Mouse (Mus musculus): Measurements from ENCODE around the gene Oxct1. TPM values are rescaled to one million over a fixed set of nuclear protein-coding genes. Genes with fewer than 3 reads are reported as not detected.

The Oxct1 gene
- total and polyA plus RNA-seq, 3 experiments, result 304 to 1,524 (median 1,394) TPM

DNA sequence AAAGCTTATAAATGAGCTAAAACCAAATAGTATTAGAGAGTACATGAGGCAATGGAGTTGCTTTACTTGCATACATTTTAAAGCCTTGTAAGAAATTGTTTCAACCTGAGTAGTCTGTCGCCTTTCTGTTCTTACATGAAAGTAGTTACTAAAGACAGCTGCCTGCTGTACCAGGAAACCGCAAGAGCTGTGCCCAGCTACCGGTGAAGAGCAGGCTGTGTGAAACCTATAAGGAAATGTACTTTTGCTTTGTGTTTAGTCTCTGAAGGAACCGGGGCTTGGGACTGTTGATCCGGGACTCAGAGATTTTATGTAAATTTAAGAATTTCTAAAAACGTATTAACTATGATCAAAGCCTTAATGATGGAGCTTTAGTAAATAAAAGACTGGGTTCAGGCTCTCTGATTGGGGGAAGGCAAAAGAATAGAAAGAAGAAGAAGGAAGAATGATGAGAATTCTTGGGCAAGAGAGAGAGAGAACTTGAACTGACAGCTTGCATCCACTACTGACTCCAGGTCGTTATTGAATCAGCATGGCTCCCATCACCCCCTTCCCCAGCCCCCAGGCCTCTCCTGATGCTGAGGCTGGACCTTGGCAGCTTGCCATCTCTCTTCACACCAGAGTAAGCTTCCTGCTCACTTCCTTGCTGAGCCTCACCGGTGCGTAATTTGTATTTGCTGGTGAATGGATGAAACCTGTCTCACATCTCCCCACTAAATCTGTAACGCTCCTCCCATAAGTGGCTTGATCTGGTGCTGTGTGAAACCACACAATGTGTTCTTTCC is 59.6 kb downstream of the Oxct1 start:
- DNase-seq, result no peak
- 73% methylated on average over 10 of the region's 10 CpGs for WGBS
- no peak overlapping the region for H3K27ac ChIP-seq
- H3K4me1 ChIP-seq (ENCODE audit: control insufficient read depth, insufficient read depth, low read length), result peaks cover 1% of the 10 kb centered on the region; the same call in 1 of the 2 replicates
- TF ChIP-seq POLR2A (IDR thresholded peaks at IDR 0.05; ENCODE audit: insufficient read depth, low read depth, low read length), result no peak
- H3K4me3 ChIP-seq, result no peak overlapping the region
- no peak overlapping the region for H3K9ac ChIP-seq (ENCODE audit: low read depth, low read length)
- intact Hi-C loops (cut with DNase I), result no loop called here
- no peaks in the 10 kb centered on the region for H3K79me2 ChIP-seq (replicated peaks; ENCODE audit: control insufficient read depth, insufficient read depth, low read length)
- no peaks in the 10 kb centered on the region for H3K36me3 ChIP-seq (ENCODE audit: control insufficient read depth, insufficient read depth, low read length)
- no peaks in the 10 kb centered on the region for H3K27me3 ChIP-seq (ENCODE audit: control insufficient read depth, insufficient read depth, low read length)

DNA sequence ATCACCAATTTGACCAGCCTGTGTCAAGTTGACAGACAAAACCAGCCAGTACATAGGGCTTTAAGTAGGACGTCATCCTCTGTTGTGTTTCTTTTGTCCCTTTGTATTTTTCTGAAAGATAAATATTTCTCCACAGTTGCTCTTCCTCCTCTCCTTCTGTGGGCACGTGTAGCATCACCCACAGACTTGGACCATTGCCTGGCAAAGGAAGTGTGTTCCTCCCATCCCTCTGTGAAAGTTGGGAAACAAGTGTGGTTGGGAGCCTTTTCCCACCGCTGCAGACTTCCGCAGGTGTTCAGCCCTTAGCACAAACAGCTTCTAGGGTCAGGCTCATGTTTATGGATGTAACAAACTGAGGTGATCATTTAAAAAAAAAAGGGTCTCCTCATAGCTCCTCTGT is 61.3 kb downstream of the Oxct1 start:
- intact Hi-C loops (cut with DNase I), result no loop called here
- Histone ChIP-seq H3K4me3 (no peak overlapping the region), H3K9ac (ENCODE audit: low read depth, low read length) (no peak overlapping the region), H3K36me3 (ENCODE audit: control insufficient read depth, insufficient read depth, low read length) (no peaks in the 10 kb centered on the region), H3K4me1 (ENCODE audit: control insufficient read depth, insufficient read depth, low read length) (peaks cover 1% of the 10 kb centered on the region; the same call in 1 of the 2 replicates), H3K27ac (no peak overlapping the region), H3K27me3 (ENCODE audit: control insufficient read depth, insufficient read depth, low read length) (no peaks in the 10 kb centered on the region), H3K79me2 (replicated peaks; ENCODE audit: control insufficient read depth, insufficient read depth, low read length) (no peaks in the 10 kb centered on the region; the same call in 1 of the 2 replicates)
- WGBS, result 73% methylated on average over 4 of the region's 4 CpGs
- no peak for DNase-seq
- TF ChIP-seq CTCF (IDR thresholded peaks at IDR 0.05), result no peak
- no peak for TF ChIP-seq EP300 (IDR thresholded peaks at IDR 0.05; ENCODE audit: insufficient read depth, low read depth, low read length)

DNA sequence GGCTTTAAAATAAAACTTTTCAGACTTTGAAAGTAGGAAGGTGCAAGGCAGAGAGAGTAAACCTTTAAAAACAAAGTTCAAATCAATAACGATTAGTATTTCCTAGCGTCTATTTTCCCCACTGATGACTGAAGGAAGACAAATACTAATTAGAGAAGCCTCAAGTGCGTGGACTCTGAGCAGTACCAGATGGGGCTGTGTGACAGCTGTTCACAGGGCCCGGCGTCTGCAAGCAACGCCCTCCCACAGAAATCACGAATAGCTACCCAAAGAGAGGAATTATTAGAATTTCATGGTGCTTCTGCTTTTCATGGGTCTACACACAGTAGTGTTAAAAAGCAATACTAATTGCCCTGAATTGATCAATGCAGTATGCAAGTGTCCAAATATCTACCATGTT is 61.7 kb downstream of the Oxct1 start:
- peaks cover 1% of the 10 kb centered on the region; the same call in 1 of the 2 replicates for H3K4me1 ChIP-seq (ENCODE audit: control insufficient read depth, insufficient read depth, low read length)
- intact Hi-C loops (cut with DNase I), result no loop called here
- no peak overlapping the region for H3K9ac ChIP-seq (ENCODE audit: low read depth, low read length)
- no peaks in the 10 kb centered on the region; the same call in 1 of the 2 replicates for H3K36me3 ChIP-seq (ENCODE audit: control insufficient read depth, insufficient read depth, low read length)
- 75% methylated on average over 7 of the region's 7 CpGs for WGBS
- no peak overlapping the region for H3K27ac ChIP-seq
- no peak for DNase-seq
- TF ChIP-seq CTCF (IDR thresholded peaks at IDR 0.05) (no peak), EP300 (IDR thresholded peaks at IDR 0.05; ENCODE audit: insufficient read depth, low read depth, low read length) (no peak), POLR2A (IDR thresholded peaks at IDR 0.05; ENCODE audit: insufficient read depth, low read depth, low read length) (no peak)
- no peak overlapping the region for H3K4me3 ChIP-seq
- H3K27me3 ChIP-seq (ENCODE audit: control insufficient read depth, insufficient read depth, low read length), result no peaks in the 10 kb centered on the region
- H3K79me2 ChIP-seq (replicated peaks; ENCODE audit: control insufficient read depth, insufficient read depth, low read length), result no peaks in the 10 kb centered on the region; the same call in 1 of the 2 replicates

DNA sequence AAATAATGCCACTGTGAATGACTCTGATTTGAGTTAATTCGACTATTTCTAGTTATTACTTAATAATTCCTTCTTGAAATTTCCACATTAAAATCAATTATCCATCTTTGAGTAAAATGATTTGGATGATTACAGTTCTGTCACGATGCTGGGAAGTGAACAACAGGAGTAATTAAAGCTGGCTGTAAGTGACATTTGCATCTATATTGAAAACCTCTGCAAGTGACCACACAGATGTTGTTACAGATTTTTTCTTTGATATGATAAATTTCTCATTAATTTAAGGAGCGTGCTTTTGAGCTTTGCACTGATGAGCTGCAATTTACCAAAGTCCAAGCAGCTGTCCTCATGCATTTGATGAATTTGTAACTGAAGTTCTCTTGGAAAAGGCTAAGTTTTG is 64.4 kb downstream of the Oxct1 start:
- H3K27me3 ChIP-seq (ENCODE audit: control insufficient read depth, insufficient read depth, low read length), result no peaks in the 10 kb centered on the region
- peaks cover 1% of the 10 kb centered on the region; the same call in 1 of the 2 replicates for H3K4me1 ChIP-seq (ENCODE audit: control insufficient read depth, insufficient read depth, low read length)
- H3K9ac ChIP-seq (ENCODE audit: low read depth, low read length), result no peak overlapping the region
- intact Hi-C loops (cut with DNase I), result no loop called here
- 87% methylated on average over 3 of the region's 3 CpGs for WGBS
- peaks cover 3% of the 10 kb centered on the region for H3K36me3 ChIP-seq (ENCODE audit: control insufficient read depth, insufficient read depth, low read length)
- no peak overlapping the region for H3K4me3 ChIP-seq
- H3K79me2 ChIP-seq (replicated peaks; ENCODE audit: control insufficient read depth, insufficient read depth, low read length), result no peaks in the 10 kb centered on the region; the same call in 1 of the 2 replicates
- no peak for DNase-seq
- H3K27ac ChIP-seq, result no peak overlapping the region
- no peak for TF ChIP-seq POLR2A (IDR thresholded peaks at IDR 0.05; ENCODE audit: insufficient read depth, low read depth, low read length)
- TF ChIP-seq EP300 (IDR thresholded peaks at IDR 0.05; ENCODE audit: insufficient read depth, low read depth, low read length), result no peak
- TF ChIP-seq CTCF (IDR thresholded peaks at IDR 0.05), result no peak

DNA sequence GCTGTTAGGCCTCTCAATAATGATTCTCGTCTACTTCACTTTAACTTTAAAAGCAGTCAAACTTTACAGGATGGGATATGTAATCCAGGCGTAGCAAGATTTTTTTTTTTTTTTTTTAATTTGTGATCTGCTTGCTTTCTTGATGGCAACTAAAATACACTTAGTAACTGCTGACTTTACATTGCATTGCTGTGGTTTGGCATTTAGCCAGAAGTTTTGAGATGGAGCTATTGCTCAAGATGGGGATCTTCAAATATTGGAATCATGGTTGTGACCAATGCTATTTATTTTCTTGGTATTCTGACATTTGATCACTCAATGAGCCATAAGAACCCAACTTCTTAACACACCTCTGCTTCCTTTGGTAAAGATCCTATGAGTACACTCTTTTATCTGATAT is 66.4 kb downstream of the Oxct1 start:
- Histone ChIP-seq H3K36me3 (ENCODE audit: control insufficient read depth, insufficient read depth, low read length) (peaks cover 6% of the 10 kb centered on the region), H3K27ac (no peak overlapping the region), H3K79me2 (replicated peaks; ENCODE audit: control insufficient read depth, insufficient read depth, low read length) (no peaks in the 10 kb centered on the region; the same call in 1 of the 2 replicates), H3K4me1 (ENCODE audit: control insufficient read depth, insufficient read depth, low read length) (no peaks in the 10 kb centered on the region), H3K9ac (ENCODE audit: low read depth, low read length) (no peak overlapping the region), H3K4me3 (no peak overlapping the region), H3K27me3 (ENCODE audit: control insufficient read depth, insufficient read depth, low read length) (no peaks in the 10 kb centered on the region)
- intact Hi-C loops (cut with DNase I), result no loop called here
- TF ChIP-seq CTCF (IDR thresholded peaks at IDR 0.05) (no peak), POLR2A (IDR thresholded peaks at IDR 0.05; ENCODE audit: insufficient read depth, low read depth, low read length) (no peak), EP300 (IDR thresholded peaks at IDR 0.05; ENCODE audit: insufficient read depth, low read depth, low read length) (no peak)
- no peak for DNase-seq
- WGBS, result 100% methylated on average over 2 of the region's 2 CpGs

DNA sequence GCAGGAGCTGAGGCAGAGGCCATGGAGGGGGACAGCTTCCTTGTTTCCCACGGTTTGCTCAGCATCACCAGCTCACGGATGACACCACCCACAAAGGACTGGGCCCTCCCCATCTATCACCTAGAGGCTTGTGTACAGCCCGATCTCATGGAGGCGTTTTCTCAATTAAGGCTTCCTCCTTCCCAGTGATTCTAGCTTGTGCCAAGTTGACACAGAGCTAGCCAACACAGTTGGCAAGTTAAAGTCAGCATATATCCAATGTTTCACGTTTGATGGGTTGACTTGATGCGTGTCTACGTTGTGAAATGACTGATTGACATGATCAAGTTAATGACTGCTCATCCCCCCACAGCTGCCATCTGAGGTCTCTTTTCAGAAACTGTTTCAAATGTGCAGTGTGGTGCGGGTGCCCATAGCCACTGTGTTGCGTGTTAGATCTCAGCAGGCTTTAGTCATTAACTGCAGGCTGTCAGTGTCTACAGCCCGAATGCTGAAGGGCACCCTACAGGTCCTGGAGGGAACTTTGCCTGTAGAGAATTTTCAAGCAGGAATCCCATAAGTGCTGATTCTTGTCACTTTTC is 74.2 kb downstream of the Oxct1 start:
- Histone ChIP-seq H3K27ac (no peak overlapping the region), H3K36me3 (ENCODE audit: control insufficient read depth, insufficient read depth, low read length) (peaks cover 7% of the 10 kb centered on the region), H3K9ac (ENCODE audit: low read depth, low read length) (no peak overlapping the region), H3K4me3 (no peak overlapping the region), H3K79me2 (replicated peaks; ENCODE audit: control insufficient read depth, insufficient read depth, low read length) (no peaks in the 10 kb centered on the region), H3K4me1 (ENCODE audit: control insufficient read depth, insufficient read depth, low read length) (no peaks in the 10 kb centered on the region), H3K27me3 (ENCODE audit: control insufficient read depth, insufficient read depth, low read length) (no peaks in the 10 kb centered on the region)
- TF ChIP-seq CTCF (IDR thresholded peaks at IDR 0.05), result no peak
- no peak for TF ChIP-seq POLR2A (IDR thresholded peaks at IDR 0.05; ENCODE audit: insufficient read depth, low read depth, low read length)
- no peak for TF ChIP-seq EP300 (IDR thresholded peaks at IDR 0.05; ENCODE audit: insufficient read depth, low read depth, low read length)
- 92% methylated on average over 10 of the region's 10 CpGs for WGBS
- intact Hi-C loops (cut with DNase I), result no loop called here
- DNase-seq, result no peak
